Mouse (Mus musculus) brain, embryonic 14.5 days (tissue): Measurements from ENCODE around the gene Jakmip3.

Source experiments
- CTCF ChIP-seq: fragments of 200-500 bp; IDR thresholded peaks from 2 replicates; pipeline ENCODE4 v1.5.1; 2012; ENCODE audit warnings: inconsistent platforms, mild to moderate bottlenecking, moderate library complexity, borderline replicate concordance; ENCODE audit not compliant: insufficient read depth, insufficient read length; ENCODE audit errors: extremely low read depth
- POLR2A ChIP-seq: fragments of 200-500 bp; IDR thresholded peaks from 2 replicates; pipeline ENCODE4 v1.6.1; 2012; ENCODE audit warnings: mild to moderate bottlenecking, inconsistent platforms, borderline replicate concordance; ENCODE audit not compliant: poor library complexity, insufficient read depth, insufficient read length, severe bottlenecking; ENCODE audit errors: extremely low read depth

GRCm38 (mm10) chr7:139002692-139003091 lies 62.2 kb downstream of the Jakmip3 start:
- no peak for TF ChIP-seq CTCF
- TF ChIP-seq POLR2A = no peak
